Mouse (Mus musculus) small intestine, adult 2 months (tissue): ENCODE measurements around the gene Nlrc4. TPM values are rescaled to one million over a fixed set of nuclear protein-coding genes. Genes with fewer than 3 reads are reported as not detected.

Experiments
- H3K27ac ChIP-seq: fragments of 200-500 bp; 2 replicates; pipeline ENCODE4 v1.5.1; 2012; ENCODE audit warnings: low read depth, low read length, control low read depth, inconsistent platforms; ENCODE audit not compliant: insufficient read depth
- H3K27me3 ChIP-seq: fragments of 200-500 bp; 2 replicates; pipeline ENCODE4 v1.6.1; 2012; ENCODE audit warnings: mild to moderate bottlenecking, moderate library complexity, low read length, inconsistent platforms; ENCODE audit not compliant: control insufficient read depth, insufficient read depth
- H3K36me3 ChIP-seq: fragments of 200-500 bp; 2 replicates; pipeline ENCODE4 v1.6.1; 2012; ENCODE audit warnings: mild to moderate bottlenecking, low read length, control low read depth, inconsistent platforms; ENCODE audit not compliant: control insufficient read depth, insufficient read depth
- H3K4me1 ChIP-seq: fragments of 200-500 bp; 2 replicates; pipeline ENCODE4 v1.6.1; 2012; ENCODE audit warnings: low read length, inconsistent platforms, mixed read lengths; ENCODE audit not compliant: control insufficient read depth, insufficient read depth, insufficient read length
- H3K4me3 ChIP-seq: fragments of 200-500 bp; 2 replicates; pipeline ENCODE4 v1.5.1; 2012; ENCODE audit warnings: low read depth, mild to moderate bottlenecking, control low read depth, inconsistent platforms, low read length, moderate library complexity
- CTCF ChIP-seq: fragments of 200-500 bp; IDR thresholded peaks from 2 replicates; pipeline ENCODE4 v1.5.1; 2012; ENCODE audit warnings: low read depth, mild to moderate bottlenecking, control low read depth, inconsistent platforms, low read length, moderate library complexity, mixed read lengths; ENCODE audit not compliant: insufficient replicate concordance, insufficient read length; ENCODE audit errors: extremely low read depth
- POLR2A ChIP-seq: fragments of 200-500 bp; IDR thresholded peaks from 2 replicates; pipeline ENCODE4 v1.6.1; 2012; ENCODE audit warnings: low read depth, mild to moderate bottlenecking, control low read depth, inconsistent platforms, low read length, moderate library complexity
- WGBS: fragments of 180-500 bp; shearing (Covaris S2); methylation state at CpG from one replicate; pipeline ENCODE4 v1.1.7; 2018; 5-methylcytosine and 5-hydroxymethylcytosine counted together
- polyA plus RNA-seq: library from polyadenylated mRNA; depleted of rRNA; stranded (reverse); fragments of >200 nt; gene quantifications from 2 replicates; pipeline ENCODE4 v1.2.3, GENCODE M21; 2012

The Nlrc4 gene
- polyA plus RNA-seq, 1 experiment = 6.9 TPM

DNA sequence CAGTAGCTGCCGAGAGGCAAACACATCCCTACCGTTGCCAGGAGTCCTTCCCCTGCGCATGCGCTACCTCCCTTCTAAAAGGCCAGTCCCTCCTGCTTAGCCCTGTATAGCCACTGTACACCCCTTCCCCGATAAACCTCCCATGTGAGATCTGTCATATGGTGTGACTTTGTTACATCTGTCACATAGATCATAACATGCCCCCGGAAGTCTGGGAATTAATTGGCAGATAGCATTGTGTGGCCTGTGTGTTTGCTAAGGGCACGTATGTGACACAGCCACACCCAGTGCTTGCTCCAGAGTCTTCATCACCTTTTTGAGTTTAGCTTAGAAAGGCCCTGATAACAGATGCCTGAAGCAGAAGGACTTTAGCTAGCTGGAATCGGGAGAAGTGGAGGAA, 28.9 kb downstream of the Nlrc4 start:
- 55% methylated on average over 8 of the region's 8 CpGs for WGBS
- Histone ChIP-seq H3K4me3 (no peak overlapping the region), H3K4me1 (no peaks in the 10 kb centered on the region), H3K36me3 (peaks cover 64% of the 10 kb centered on the region), H3K27ac (0 out of 2 replicates have a peak overlapping the region, but pooled peaks have one; percentile 21), H3K27me3 (no peaks in the 10 kb centered on the region)
- no peak for TF ChIP-seq POLR2A

- Histone ChIP-seq H3K36me3 (peaks cover 59% of the 10 kb centered on the region), H3K27me3 (no peaks in the 10 kb centered on the region), H3K4me3 (no peak overlapping the region), H3K27ac (no peak overlapping the region), H3K4me1 (no peaks in the 10 kb centered on the region)
- no peak for TF ChIP-seq CTCF
- TF ChIP-seq POLR2A = no peak
- WGBS = 89% methylated on average over 12 of the region's 12 CpGs
Observed at GRCm38 (mm10) chr17:74424401-74425005, 34.4 kb downstream of the Nlrc4 start.

- Histone ChIP-seq H3K4me1 (no peaks in the 10 kb centered on the region), H3K4me3 (no peak overlapping the region), H3K27ac (no peak overlapping the region), H3K27me3 (no peaks in the 10 kb centered on the region), H3K36me3 (peaks cover 50% of the 10 kb centered on the region)
- 90% methylated on average over 2 of the region's 2 CpGs for WGBS
- TF ChIP-seq POLR2A (no peak), CTCF (no peak)
Observed at GRCm38 (mm10) chr17:74420656-74421055, 38.3 kb downstream of the Nlrc4 start.

- TF ChIP-seq POLR2A = no peak
- TF ChIP-seq CTCF = no peak
- Histone ChIP-seq H3K36me3 (peaks cover 51% of the 10 kb centered on the region), H3K27ac (no peak overlapping the region), H3K27me3 (no peaks in the 10 kb centered on the region), H3K4me1 (no peaks in the 10 kb centered on the region), H3K4me3 (no peak overlapping the region)
- WGBS = 78% methylated on average over 4 of the region's 4 CpGs
Observed at GRCm38 (mm10) chr17:74418171-74418570, 40.8 kb downstream of the Nlrc4 start.

- no peak overlapping the region for H3K27ac ChIP-seq
- WGBS = 93% methylated on average over 8 of the region's 8 CpGs
- H3K4me3 ChIP-seq = no peak overlapping the region
- H3K27me3 ChIP-seq = no peaks in the 10 kb centered on the region
- no peaks in the 10 kb centered on the region for H3K4me1 ChIP-seq
- TF ChIP-seq CTCF (no peak), POLR2A (no peak)
- peaks cover 57% of the 10 kb centered on the region for H3K36me3 ChIP-seq
Observed at GRCm38 (mm10) chr17:74416841-74417360, 42.0 kb downstream of the Nlrc4 start.

GRCm38 (mm10) chr17:74414671-74415070, 44.3 kb downstream of the Nlrc4 start:
- TF ChIP-seq CTCF (no peak), POLR2A (no peak)
- no peaks in the 10 kb centered on the region for H3K27me3 ChIP-seq
- no peak overlapping the region for H3K27ac ChIP-seq
- WGBS = 70% methylated on average over 1 of the region's 1 CpGs
- no peaks in the 10 kb centered on the region for H3K4me1 ChIP-seq
- peaks cover 61% of the 10 kb centered on the region for H3K36me3 ChIP-seq
- H3K4me3 ChIP-seq = no peak overlapping the region

DNA sequence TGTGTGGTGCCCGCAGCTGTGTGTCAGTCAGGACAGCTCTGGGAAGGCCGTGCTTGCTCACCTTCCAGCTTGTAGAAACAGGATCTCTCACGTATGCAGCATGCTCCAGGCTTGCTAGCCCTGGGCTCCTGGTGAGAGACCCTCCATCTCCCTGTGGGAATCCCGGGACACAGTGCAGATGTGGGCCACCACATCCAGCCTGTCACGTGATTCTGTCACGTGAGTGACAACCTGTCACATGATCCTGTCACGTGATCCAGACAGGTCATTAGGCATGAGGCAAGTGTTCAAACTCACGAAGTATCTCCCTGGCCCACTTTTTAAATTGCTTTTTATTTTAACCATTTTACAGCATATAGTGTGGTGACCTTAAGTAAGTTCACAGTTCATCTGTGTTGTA, 45.6 kb downstream of the Nlrc4 start:
- WGBS = 91% methylated on average over 8 of the region's 8 CpGs
- no peak overlapping the region for H3K4me3 ChIP-seq
- no peak for TF ChIP-seq POLR2A
- no peak overlapping the region for H3K27ac ChIP-seq
- peaks cover 57% of the 10 kb centered on the region for H3K36me3 ChIP-seq
- no peaks in the 10 kb centered on the region for H3K4me1 ChIP-seq
- H3K27me3 ChIP-seq = no peaks in the 10 kb centered on the region

DNA sequence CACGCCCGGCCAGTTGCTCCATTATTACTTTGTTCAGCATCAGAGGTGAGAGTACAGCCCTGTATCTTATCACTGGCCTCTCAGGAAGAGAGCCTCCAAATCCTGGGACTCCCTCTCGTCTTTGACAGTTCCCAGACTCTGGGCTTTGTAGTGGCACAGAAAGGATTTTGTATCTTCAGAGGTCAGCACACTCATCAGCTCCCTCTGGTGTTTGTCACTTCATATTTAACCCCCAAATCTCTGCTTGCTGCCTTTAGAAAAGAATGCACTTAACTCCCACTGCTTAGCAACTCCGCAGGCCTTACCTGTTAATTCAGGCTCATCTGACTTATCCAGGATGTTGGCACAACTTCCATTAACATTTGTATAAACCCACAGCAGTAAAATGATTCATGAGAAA, 49.2 kb downstream of the Nlrc4 start:
- no peak for TF ChIP-seq POLR2A
- TF ChIP-seq CTCF = no peak
- H3K36me3 ChIP-seq = peaks cover 51% of the 10 kb centered on the region
- 67% methylated on average over 4 of the region's 4 CpGs for WGBS

More for the DNA sequence above, 49.2 kb downstream of the Nlrc4 start:
- no peak overlapping the region for H3K4me3 ChIP-seq
- 0 out of 2 replicates have a peak, but pooled peaks cover 2% of the 10 kb centered on the region for H3K4me1 ChIP-seq
- H3K27me3 ChIP-seq = no peaks in the 10 kb centered on the region
- H3K27ac ChIP-seq = no peak overlapping the region
